Mouse (Mus musculus): Measurements from ENCODE around the gene Gtf2b. TPM values are rescaled to one million over a fixed set of nuclear protein-coding genes. Genes with fewer than 3 reads are reported as not detected.

Gtf2b gene
- polyA plus RNA-seq, 1 experiment from 2014 or later: 91.6 TPM

- ATAC-seq (ENCODE audit: low read depth): no peak
- Histone ChIP-seq H3K4me2 (ENCODE audit: low read depth, low read length) (no peak overlapping the region), H3K9me3 (ENCODE audit: control insufficient read depth, low read length) (no peaks in the 10 kb centered on the region), H3K4me1 (replicated peaks; ENCODE audit: control insufficient read depth, insufficient read depth, low read length) (no peaks in the 10 kb centered on the region), H3K27me3 (ENCODE audit: control insufficient read depth, insufficient read depth, low read depth, low read length) (no peaks in the 10 kb centered on the region), H3K4me3 (ENCODE audit: low read length) (no peak overlapping the region), H3K36me3 (ENCODE audit: control insufficient read depth, insufficient read depth, low read length) (peaks cover 27% of the 10 kb centered on the region), H3K9ac (ENCODE audit: low read length) (no peak overlapping the region), H3K27ac (ENCODE audit: low read length) (no peak overlapping the region)
- WGBS: 70% methylated on average over 2 of the region's 2 CpGs
These were observed 21.7 kb downstream of the Gtf2b start for GRCm38 (mm10) chr3:142786423-142787072.

GRCm38 (mm10) chr3:142795587-142795986 lies 30.7 kb downstream of the Gtf2b start:
- H3K27me3 ChIP-seq (ENCODE audit: control insufficient read depth, insufficient read depth, low read depth, low read length): no peaks in the 10 kb centered on the region
- no peak for ATAC-seq (ENCODE audit: low read depth)
- H3K4me3 ChIP-seq (ENCODE audit: low read length): no peak overlapping the region
- no peak overlapping the region for H3K9ac ChIP-seq (ENCODE audit: low read length)
- no peaks in the 10 kb centered on the region for H3K9me3 ChIP-seq (ENCODE audit: control insufficient read depth, low read length)
- H3K4me1 ChIP-seq (replicated peaks; ENCODE audit: control insufficient read depth, insufficient read depth, low read length): no peaks in the 10 kb centered on the region
- no peak overlapping the region for H3K27ac ChIP-seq (ENCODE audit: low read length)
- H3K4me2 ChIP-seq (ENCODE audit: low read depth, low read length): no peak overlapping the region
- WGBS: 86% methylated on average over 3 of the region's 3 CpGs
- H3K36me3 ChIP-seq (ENCODE audit: control insufficient read depth, insufficient read depth, low read length): peaks cover 26% of the 10 kb centered on the region

GRCm38 (mm10) chr3:142811582-142811981 lies 46.7 kb downstream of the Gtf2b start:
- Histone ChIP-seq H3K27ac (ENCODE audit: low read length) (no peak overlapping the region), H3K36me3 (ENCODE audit: control insufficient read depth, insufficient read depth, low read length) (peaks cover 13% of the 10 kb centered on the region), H3K27me3 (ENCODE audit: control insufficient read depth, insufficient read depth, low read depth, low read length) (no peaks in the 10 kb centered on the region)

GRCm38 (mm10) chr3:142817506-142817905 lies 52.7 kb downstream of the Gtf2b start:
- Histone ChIP-seq H3K27ac (ENCODE audit: low read length) (no peak overlapping the region), H3K27me3 (ENCODE audit: control insufficient read depth, insufficient read depth, low read depth, low read length) (no peaks in the 10 kb centered on the region), H3K4me2 (ENCODE audit: low read depth, low read length) (no peak overlapping the region), H3K9me3 (ENCODE audit: control insufficient read depth, low read length) (no peaks in the 10 kb centered on the region), H3K4me3 (ENCODE audit: low read length) (no peak overlapping the region), H3K9ac (ENCODE audit: low read length) (no peak overlapping the region), H3K36me3 (ENCODE audit: control insufficient read depth, insufficient read depth, low read length) (peaks cover 13% of the 10 kb centered on the region), H3K4me1 (replicated peaks; ENCODE audit: control insufficient read depth, insufficient read depth, low read length) (no peaks in the 10 kb centered on the region)
- no peak for ATAC-seq (ENCODE audit: low read depth)
- WGBS: 62% methylated on average over 3 of the region's 3 CpGs

More at GRCm38 (mm10) chr3:142811582-142811981, 46.7 kb downstream of the Gtf2b start:
- WGBS: 80% methylated on average over 3 of the region's 3 CpGs
- Histone ChIP-seq H3K4me2 (ENCODE audit: low read depth, low read length) (no peak overlapping the region), H3K9ac (ENCODE audit: low read length) (no peak overlapping the region), H3K9me3 (ENCODE audit: control insufficient read depth, low read length) (no peaks in the 10 kb centered on the region), H3K4me1 (replicated peaks; ENCODE audit: control insufficient read depth, insufficient read depth, low read length) (no peaks in the 10 kb centered on the region), H3K4me3 (ENCODE audit: low read length) (no peak overlapping the region)
- ATAC-seq (ENCODE audit: low read depth): no peak

GRCm38 (mm10) chr3:142823606-142824005 lies 58.8 kb downstream of the Gtf2b start:
- no peak overlapping the region for H3K27ac ChIP-seq (ENCODE audit: low read length)
- peaks cover 12% of the 10 kb centered on the region for H3K36me3 ChIP-seq (ENCODE audit: control insufficient read depth, insufficient read depth, low read length)
- no peaks in the 10 kb centered on the region for H3K9me3 ChIP-seq (ENCODE audit: control insufficient read depth, low read length)
- no peak overlapping the region for H3K9ac ChIP-seq (ENCODE audit: low read length)
- no peak overlapping the region for H3K4me2 ChIP-seq (ENCODE audit: low read depth, low read length)
- no peak for ATAC-seq (ENCODE audit: low read depth)
- no peaks in the 10 kb centered on the region for H3K4me1 ChIP-seq (replicated peaks; ENCODE audit: control insufficient read depth, insufficient read depth, low read length)
- no peak overlapping the region for H3K4me3 ChIP-seq (ENCODE audit: low read length)
- no peaks in the 10 kb centered on the region for H3K27me3 ChIP-seq (ENCODE audit: control insufficient read depth, insufficient read depth, low read depth, low read length)
- 90% methylated on average over 1 of the region's 1 CpGs for WGBS

- no peak overlapping the region for H3K9ac ChIP-seq (ENCODE audit: low read length)
- WGBS: 76% methylated on average over 4 of the region's 4 CpGs
- no peaks in the 10 kb centered on the region for H3K27me3 ChIP-seq (ENCODE audit: control insufficient read depth, insufficient read depth, low read depth, low read length)
- H3K36me3 ChIP-seq (ENCODE audit: control insufficient read depth, insufficient read depth, low read length): peaks cover 9% of the 10 kb centered on the region; the same call in 1 of the 2 replicates
- no peak overlapping the region for H3K4me2 ChIP-seq (ENCODE audit: low read depth, low read length)
- no peaks in the 10 kb centered on the region for H3K4me1 ChIP-seq (replicated peaks; ENCODE audit: control insufficient read depth, insufficient read depth, low read length)
- H3K9me3 ChIP-seq (ENCODE audit: control insufficient read depth, low read length): no peaks in the 10 kb centered on the region
- ATAC-seq (ENCODE audit: low read depth): no peak
- H3K4me3 ChIP-seq (ENCODE audit: low read length): no peak overlapping the region
- H3K27ac ChIP-seq (ENCODE audit: low read length): no peak overlapping the region
These were observed 61.8 kb downstream of the Gtf2b start for GRCm38 (mm10) chr3:142826449-142827146.

GRCm38 (mm10) chr3:142832910-142833309 lies 68.1 kb downstream of the Gtf2b start:
- Histone ChIP-seq H3K36me3 (ENCODE audit: control insufficient read depth, insufficient read depth, low read length) (peaks cover 7% of the 10 kb centered on the region; the same call in 1 of the 2 replicates), H3K4me1 (replicated peaks; ENCODE audit: control insufficient read depth, insufficient read depth, low read length) (no peaks in the 10 kb centered on the region), H3K27me3 (ENCODE audit: control insufficient read depth, insufficient read depth, low read depth, low read length) (no peaks in the 10 kb centered on the region), H3K9me3 (ENCODE audit: control insufficient read depth, low read length) (no peaks in the 10 kb centered on the region), H3K27ac (ENCODE audit: low read length) (no peak overlapping the region), H3K4me2 (ENCODE audit: low read depth, low read length) (no peak overlapping the region), H3K4me3 (ENCODE audit: low read length) (no peak overlapping the region), H3K9ac (ENCODE audit: low read length) (no peak overlapping the region)
- 91% methylated on average over 3 of the region's 3 CpGs for WGBS
- ATAC-seq (ENCODE audit: low read depth): no peak

Other genes starting within 250 kb of the Gtf2b start
- 5.9 and 7.8 TPM in 2 replicates for gene Gbp7, start 234.7 kb upstream of the Gtf2b start, polyA plus RNA-seq (2015; fragmentation: Nextera tagmentation; extraction: Ambion mirVana)
- 2.7 and 2.9 TPM in 2 replicates for gene Gbp3, start 205.0 kb upstream of the Gtf2b start, polyA plus RNA-seq (2015; fragmentation: Nextera tagmentation; extraction: Ambion mirVana)
- 0.06 TPM in 1 of 2 replicates, not detected in the other for gene Gbp2b, start 170.2 kb upstream of the Gtf2b start, polyA plus RNA-seq (2015; fragmentation: Nextera tagmentation; extraction: Ambion mirVana)
- 3.0 and 3.1 TPM in 2 replicates for gene Gbp2, start 144.4 kb upstream of the Gtf2b start, polyA plus RNA-seq (2015; fragmentation: Nextera tagmentation; extraction: Ambion mirVana)
- 12.7 and 14.0 TPM in 2 replicates for gene Kyat3, start 64.0 kb upstream of the Gtf2b start, polyA plus RNA-seq (2015; fragmentation: Nextera tagmentation; extraction: Ambion mirVana)
- 36.2 and 40.4 TPM in 2 replicates for gene Pkn2, start 117.0 kb downstream of the Gtf2b start, polyA plus RNA-seq (2015; fragmentation: Nextera tagmentation; extraction: Ambion mirVana)

Measured in lung, embryonic 16.5 days (tissue).